Mouse (Mus musculus): ENCODE measurements around the gene Fam118b. TPM values are rescaled to one million over a fixed set of nuclear protein-coding genes. Genes with fewer than 3 reads are reported as not detected.

Fam118b gene
- total RNA-seq, 1 experiment from 2014 or later: 12.7 TPM

DNA sequence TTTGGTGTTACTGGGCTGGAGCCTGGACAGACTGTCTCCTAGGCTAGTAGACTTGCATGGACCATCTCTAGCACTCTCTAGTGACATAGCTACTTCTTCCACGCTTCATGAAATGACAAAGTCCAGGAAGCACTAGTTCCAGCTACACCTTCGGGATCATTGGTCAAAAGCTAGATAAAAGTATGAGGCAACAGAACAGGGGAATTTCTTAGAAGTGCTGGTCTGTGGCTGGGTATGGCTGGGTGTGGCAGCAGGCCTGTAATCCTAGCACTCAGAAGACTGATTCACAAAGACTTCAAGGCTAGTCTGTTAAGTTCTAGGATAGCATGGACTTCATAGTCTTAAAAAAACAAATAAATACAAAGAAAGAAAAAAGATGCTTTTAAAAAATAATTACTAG, 4.2 kb downstream of the Fam118b start:
- no peak for DNase-seq

DNA sequence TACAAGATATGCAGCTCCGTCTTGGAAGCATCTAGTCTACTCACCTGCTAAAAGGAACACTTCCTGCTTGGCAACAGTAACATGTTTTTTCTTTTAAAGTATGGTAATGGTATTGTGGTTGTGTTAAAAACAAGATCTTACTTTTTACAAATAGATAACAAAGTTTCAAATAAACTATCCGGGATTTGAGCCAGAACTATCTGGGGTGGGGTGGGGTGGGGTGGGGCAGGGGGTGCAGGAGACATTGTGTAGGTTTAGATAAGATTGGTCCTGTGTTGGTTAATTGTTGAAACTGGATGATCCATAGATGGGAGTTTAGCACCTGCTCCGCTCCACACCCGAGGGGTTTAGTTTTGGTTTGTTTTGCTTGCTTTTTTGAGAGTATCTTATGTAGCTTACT, 5.2 kb downstream of the Fam118b start:
- DNase-seq: no peak

DNA sequence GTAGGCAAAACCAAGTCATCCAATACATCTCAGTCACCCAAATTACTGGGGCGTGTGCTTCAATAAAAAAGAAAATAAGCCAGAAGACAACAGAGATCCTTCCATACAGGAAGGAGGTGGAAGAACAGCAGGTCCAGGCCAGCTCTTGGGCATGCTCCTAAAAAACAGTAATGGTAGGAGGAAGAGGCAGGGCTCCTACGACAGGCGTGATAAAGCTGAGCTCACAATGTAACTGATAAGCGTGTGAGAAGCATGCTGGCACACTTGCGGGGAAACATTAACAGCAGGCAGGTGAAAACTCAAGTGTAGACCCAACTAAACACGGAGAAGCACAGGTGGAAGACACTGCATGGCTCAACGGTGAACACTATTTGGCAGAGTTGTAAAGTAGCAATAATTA, 10.2 kb downstream of the Fam118b start:
- DNase-seq: no peak

DNA sequence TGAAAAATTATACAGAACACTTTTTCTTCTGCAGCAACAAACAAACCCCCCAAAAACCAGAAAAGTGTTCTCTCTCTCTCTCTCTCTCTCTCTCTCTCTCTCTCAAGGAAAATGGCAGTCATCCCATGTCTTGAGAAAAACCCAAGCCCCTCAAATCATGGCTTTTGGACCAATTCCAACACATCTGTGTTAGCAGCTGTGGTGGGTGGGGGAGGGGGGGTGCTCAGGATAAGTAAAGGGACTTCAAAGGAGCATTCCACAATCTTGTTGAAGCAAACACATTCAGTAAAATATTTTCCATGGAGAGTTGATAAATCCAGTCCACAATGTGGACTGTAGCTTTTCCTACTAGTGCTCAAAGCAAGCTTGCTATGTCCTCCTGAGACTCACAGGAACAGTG, 18.1 kb downstream of the Fam118b start:
- no peak for DNase-seq

DNA sequence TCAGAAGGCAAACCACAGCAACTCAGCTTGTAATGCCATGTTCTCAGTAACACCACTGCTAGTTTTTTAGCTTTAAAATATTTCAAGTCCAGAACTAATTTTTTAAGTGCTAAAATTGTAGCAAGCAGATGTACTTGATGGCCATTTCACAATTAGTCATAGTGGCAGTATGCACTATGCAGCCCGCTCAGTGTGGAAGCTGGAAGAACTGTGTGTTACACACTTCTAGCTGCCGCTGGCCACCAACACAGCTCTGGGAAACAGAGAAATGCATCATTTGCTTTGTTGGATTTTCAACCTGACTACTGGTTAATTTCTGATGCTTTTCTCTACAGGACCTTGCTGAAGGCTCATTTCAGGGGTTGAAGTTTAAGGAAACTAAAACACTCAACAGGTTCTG, 20.2 kb downstream of the Fam118b start:
- DNase-seq: no peak

DNA sequence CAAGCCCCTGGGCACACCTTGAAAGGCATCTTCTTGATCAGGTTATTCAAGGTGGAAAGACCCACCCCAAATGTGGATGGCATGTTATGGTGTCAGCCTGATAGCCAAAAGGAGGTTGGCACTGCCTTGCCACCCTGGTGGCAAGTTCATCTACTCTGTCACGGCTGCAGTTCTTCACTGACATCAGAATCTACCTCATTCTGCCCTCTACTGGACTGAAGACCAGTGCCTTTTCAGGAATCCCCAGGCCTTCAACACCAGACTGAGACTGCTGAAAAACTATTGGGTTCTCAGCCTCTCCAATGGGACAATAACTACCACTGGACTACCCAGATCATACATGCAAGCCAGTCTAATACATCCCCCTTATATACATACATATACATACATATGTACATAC, 27.9 kb downstream of the Fam118b start:
- DNase-seq: no peak

DNA sequence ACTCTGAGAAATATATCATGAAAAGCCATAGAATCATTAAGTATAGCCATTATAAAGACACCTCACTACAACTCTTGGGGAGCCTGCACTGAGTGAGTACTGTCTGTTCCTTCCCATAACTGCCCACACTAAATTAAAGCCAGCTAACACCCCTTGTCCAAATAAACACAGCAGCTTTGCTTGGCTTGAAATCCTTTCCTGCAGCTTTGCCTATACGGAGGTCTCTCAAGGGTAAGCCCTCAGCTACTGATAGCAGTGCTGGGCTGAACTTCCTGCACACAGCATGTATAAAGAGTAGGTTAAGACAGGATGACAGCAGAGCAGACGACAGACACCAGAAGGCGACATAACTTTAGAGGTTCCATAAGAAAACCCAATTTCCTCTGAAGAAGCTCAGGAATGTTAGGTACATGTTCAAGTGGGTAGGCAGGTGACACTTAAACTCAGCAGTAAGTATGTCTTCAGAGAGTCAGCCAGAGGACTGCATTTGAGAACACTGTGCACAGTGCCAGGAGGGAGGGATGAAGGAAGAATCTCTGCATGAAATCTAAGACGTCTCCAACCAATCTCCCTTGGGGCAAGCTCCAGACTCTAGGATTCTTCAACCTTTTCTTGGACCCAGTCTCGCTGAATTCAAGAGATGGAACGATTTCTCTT, 28.6 kb downstream of the Fam118b start:
- no peak for DNase-seq

DNA sequence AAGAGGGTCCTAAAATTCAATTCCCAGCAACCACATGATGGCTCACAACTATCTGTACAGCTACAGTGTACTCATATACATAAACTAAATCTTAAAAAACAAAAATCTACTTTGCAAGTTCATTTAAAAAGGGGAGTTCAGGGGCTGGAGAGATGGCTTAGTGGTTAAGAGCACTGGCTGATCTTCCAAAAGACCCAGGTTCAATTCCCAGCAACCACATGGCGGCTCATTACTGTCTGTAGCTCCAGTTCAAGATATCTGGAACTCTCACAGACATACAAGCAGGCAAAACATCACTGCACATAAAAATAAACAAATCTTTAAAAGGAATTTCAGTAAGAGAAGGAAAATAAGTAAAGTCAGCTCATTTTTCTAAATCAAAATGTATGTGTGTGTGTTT, 29.2 kb downstream of the Fam118b start:
- DNase-seq: no peak

DNA sequence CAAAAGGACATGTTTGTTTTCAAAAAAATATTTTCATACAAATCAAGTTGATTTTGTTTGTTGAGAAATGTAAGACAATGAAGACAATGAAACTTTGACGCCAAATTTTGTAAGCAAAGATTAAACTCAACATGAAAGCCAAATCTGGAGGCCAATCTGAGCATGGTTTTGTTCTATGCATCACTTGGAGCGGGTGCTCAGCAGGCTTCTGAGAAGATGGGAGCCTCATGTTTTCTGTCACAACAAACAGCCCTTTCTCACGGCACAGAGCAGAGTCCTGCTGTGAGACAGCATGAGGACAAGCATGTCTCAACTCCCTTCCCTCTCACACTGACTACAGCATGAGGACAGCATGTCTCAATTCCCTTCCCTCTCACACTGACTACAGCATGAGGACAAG, 31.6 kb downstream of the Fam118b start:
- DNase-seq: no peak

DNA sequence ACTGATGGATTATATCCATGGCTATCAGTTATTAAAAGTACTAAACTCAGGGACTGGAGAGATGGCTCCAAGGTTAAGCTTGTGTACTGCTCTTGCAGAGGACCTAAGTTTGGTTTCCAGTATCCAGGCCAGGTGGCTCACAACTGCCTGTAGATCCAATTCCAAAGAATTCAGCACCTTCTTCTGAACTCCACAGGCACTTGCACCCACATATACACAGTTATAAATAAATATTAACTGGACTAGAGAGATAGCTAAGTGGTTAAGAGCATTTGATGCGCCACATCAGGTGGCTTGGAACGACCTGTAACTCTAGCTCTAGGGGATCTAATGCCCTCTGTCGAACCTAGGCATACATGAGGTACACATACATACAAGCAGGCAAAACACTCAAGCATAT, 38.9 kb downstream of the Fam118b start:
- DNase-seq: no peak

DNA sequence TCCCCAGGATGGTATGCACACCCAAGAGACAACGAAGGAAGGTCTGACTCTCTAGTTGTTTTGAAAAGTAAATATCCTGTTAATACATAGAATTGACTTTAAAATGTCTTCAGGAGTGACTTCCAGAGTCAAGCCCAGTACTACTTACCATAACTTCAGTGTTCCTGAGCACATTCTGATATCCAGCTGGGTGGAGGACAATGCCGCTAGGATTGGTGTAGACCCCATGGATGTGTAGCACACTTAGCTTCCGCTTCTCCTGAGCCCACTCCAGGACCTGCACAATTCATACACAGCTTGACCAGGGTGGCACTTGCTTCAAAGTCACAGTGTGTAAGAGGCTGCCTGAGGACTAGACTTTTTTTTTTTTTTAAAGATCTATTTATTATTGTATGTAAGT, 44.1 kb downstream of the Fam118b start:
- DNase-seq: no peak

DNA sequence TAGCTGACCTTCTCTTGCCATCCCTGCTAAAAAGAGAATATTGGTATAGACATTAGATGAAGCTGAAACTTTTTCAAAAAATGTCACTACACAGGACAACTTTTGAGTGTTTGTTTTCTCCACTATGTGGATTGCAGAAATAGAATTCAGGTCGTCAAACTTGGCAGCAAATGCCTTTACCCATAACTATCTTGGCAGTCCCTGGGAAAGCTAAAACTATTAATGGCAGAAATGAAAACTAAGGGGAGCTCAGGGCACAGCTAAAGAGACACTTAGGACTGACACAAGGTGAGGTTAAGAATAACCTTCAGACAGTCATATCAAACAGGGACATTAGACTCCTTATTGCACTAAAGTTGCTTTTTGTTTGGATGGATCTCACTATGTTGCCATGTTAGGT, 49.6 kb downstream of the Fam118b start:
- DNase-seq: no peak

DNA sequence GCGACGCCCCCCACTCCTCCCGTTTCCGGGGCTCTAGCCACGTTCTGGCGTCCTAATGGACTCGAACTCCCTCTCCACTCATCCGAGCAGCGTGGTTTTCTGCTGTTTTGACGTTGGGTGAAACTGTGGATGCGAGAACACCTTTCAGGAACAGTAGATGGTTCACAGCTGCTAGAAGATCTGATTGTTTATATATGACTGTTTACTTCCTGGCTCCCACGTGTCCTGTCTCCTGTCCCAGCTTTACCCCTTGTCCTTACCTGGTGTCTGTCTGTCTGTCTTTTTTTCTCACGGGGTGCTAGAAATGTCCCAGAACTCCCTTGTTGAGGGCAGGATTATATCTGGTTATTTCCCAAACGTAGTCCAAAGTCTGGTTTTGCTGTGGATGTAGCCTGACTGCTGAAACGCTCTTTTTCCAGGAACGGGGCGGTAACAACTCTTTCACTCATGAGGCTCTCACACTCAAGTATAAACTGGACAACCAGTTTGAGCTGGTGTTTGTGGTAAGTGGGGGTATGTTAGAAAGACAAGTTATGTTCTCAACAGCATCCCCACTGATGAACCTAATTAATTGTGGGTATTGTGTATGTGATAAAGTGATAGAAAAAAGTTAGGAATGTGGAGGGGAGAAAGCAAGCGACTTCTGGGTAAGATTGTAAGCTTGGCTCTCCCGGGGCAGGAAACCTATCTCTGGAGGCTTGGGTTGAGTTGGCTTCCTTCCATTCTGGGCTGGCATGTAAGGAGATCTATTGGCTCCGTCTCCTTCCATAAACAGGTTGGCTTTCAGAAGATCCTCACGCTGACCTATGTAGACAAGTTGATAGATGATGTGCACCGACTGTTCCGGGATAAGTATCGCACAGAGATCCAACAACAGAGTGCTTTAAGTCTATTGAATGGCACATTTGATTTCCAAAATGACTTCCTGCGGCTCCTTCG, 55.8 kb downstream of the Fam118b start:
- DNase-seq: no peak

DNA sequence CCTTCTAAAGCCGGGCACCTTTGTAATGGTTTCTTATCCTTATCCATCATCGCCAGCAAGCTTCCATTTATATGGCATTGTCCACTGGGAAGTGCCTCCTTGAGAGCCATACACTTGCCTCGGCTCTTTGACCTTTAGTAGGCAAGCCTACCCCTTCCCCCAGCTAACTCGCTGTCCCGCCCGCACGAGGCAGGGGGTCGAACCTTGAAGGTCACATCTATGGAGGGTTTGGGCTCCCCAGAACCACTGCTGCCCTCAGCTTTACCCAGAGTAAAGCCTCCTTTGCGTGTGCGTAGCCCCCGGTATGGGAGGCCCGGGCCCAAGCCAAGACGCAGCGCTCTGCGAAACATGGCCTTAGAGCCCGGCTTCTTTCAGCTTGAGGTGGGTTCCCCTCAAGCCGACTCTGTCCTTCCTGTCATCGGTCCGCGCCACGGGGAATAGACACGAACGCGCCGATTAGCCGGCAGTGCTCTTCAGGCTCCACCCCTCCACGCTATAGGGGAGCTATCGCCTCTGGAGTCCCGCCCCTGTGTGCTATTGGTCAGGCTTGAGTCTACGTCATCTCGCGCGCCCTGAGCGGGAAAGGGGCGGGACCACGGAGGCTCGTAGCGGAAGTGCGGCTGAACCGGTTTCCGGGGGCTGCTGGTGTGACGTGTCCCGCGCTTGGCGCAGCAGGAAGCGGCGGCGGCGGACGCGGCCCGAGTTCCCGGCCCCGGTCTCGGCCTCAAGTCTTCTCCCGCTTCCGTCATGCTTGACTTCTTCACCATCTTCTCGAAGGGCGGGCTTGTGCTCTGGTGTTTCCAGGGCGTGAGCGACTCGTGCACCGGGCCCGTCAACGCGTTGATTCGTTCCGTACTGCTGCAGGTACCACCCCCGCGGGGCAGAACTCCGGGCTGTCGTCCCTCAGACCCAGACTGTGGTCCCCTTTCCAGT, 56.8 kb downstream of the Fam118b start, which contains the start of gene Foxred1:
TSS of gene Foxred1 (minus strand) at position 514 of the 933 bp plus-strand sequence.
- peak; percentile 98 for DNase-seq

DNA sequence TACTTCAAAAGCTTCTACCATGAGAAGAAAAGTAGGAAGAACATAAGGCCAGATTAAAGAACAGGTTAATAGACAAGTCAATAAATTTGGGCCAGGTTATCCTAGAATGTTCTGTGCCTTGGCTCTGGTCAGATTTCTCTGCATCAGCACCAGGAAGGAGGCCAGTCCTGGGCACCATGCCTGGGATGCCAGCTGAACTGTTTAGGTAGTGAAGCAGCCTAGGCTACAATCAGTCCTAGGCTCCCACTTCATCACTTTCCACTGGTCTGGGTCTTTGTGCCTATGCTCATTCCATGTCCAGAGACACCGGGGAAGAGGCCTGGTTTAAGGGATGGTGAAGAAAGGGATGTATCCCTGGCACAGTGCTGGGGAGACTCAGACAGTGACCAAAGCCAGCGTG, 63.2 kb downstream of the Fam118b start:
- DNase-seq: no peak

DNA sequence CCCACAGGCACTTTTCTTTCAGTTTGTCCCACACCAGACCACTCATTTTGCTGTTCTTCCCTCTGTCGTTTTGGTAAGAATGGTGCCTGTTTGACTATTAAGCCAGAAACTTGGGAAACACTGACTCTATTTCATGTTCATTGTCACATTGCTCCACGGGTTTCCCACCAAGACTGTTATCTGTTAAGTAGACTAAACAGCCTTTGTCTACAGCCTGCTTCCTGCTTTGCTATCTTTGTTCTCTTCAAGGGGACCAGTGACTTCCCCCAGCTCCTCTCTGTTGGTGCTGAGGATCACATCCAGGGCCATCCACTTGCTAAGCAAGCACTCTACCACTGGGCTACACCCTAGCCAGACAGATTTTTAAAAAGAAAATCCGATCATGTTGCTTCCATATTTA, 64.1 kb downstream of the Fam118b start:
- DNase-seq: no peak

DNA sequence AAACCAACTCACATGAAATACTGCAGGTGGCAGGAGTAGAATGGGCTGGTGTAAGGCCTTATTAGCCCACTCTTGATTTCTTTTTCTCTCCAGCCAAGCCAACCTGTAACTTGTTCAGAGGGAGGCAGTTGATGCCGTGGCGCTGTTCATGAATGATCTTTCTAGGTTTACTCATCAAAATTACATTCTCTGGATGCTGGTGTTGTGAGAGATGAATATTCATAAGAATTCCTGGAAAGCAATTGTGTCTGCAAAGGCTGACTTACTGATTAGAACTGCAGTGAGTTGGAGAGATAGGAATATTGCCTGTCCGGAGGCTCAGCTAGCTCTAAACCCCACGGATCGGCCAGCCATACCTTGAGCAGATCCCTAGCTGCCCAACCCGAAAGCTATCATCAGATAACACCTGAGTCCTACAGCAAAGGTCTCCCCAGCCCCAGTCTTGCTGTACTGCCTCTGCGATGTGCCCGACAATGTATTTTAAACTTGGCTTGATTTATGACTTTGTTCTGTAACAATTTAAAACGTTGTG, 67.0 kb downstream of the Fam118b start:
- no peak for DNase-seq

DNA sequence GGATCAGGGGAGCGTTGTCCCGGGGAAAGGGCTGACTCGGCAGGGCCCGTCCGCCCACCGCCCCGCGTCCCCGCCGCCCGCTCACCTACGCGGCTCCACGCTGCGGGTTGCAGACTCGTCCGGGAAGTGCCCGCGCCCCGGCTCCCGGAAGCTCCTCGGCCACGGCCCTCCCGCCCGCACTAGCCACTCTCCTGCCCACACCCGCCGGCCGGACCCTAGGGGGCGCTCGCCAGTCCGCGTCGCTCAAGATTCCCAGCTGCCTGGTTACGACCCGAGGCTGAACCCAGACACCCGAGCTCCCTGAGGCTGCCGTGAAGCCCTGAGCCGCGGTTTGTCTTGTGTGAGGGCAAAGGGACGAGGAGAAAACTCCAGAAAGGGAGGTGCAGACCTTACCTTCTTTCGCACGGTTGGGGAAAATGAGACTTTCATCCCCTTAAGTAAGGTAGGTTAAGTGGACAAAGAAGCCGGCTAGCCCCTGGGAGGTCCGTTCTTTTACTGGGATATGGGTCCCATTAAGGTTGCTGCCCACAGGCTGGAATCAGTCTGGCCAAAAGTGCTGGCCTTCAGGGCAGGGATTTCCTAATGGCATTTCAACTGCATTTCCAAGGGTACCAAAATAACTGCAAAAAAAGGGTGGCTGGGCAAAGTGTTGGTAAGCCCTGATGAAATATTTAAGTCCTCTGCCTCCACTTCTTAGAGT, 67.7 kb downstream of the Fam118b start, which contains the start of the genes Srpr and Tirap:
TSS of gene Srpr (plus strand) at position 404 of the 700 bp plus-strand sequence.
TSS of gene Tirap (minus strand) at position 520 of the 700 bp plus-strand sequence.
- DNase-seq: peak; percentile 96

DNA sequence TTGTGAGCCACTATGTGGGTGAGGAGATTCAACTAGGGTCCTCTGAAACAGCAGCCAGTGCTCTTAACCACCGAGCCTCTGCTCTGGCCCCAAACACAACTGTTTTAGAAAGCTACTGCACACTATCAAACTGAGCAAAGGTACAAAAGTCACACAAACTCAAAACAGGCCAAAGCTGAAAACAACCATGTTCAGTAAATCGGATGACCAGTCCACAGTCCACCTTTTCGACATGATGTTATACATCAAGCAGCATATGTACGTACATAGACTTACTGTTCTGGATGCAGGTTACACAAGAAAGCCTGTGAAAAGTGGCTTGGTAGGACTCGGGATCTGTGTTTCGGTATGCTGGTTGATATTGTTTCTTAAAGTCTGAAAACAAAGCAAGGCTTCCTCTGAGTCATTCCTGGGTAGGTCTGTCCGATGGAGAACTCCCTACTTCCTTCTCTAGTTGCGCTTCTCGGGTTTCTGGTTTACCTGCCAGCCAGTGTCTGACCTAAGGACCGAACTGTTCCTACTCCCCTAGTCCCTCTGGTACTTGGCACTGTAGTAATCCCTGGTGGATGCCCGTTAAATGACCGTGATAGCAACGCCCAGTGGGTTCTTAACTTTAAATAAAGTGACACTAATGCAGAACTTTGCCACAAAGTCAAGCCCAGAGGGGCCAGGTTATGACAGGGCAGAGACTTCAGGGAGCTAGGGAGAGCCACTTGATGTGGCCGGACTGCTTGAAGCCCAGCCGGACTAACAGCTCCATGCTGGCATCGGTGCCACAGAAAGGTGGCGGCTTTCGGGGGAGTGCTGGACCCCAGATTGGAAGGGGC, 68.4 kb downstream of the Fam118b start:
- no peak for DNase-seq

DNA sequence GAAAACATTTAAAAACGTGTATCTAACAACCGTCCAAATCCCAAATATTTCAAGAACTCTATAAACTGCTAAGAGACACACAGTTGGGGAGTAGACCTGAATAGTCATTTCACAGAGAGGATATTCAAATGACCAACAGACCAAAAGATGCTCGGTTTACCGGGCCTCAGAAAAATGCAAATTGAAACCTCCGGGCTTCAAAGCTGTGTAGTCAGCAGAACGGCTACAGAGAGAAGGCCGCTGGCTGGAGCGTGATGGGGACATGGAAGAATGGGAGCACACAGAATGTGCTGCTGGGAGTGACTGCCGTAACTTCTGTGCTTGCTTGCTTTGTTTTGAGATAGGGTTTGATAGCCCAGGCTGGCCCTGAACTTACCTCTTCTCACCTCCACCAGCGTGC, 69.3 kb downstream of the Fam118b start:
- DNase-seq: no peak
